Mouse (Mus musculus) B cell, adult (primary cell): Measurements from ENCODE around the gene Pllp. TPM values are rescaled to one million over a fixed set of nuclear protein-coding genes. Genes with fewer than 3 reads are reported as not detected.

Experiments used
- total RNA-seq: library from RNA; stranded (reverse); gene quantifications from 4 replicates; pipeline ENCODE4 v1.2.4, GENCODE M21; 2023; ENCODE audit not compliant: inconsistent age

The Pllp gene
- total RNA-seq = not detected in 4 replicates

DNA sequence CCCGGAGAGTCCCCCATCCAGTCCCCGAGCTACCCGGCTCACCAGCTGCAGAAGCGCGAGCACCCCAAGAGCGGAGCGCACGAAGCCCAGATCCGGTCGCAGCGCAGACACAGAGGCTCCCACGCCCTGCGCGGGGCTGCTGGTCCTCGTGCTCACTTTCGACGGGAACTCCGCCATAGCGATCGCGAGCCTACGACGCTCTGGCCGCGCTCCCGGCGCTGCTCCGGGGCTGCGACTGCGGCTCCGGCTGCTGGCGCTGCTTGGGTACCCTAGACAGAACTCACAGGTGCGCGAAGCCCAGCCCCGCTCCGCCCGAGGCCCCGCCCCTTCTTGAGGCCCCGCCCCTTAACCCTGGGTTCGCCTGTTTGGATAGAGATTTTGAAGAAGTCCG lies at the start of gene Pllp:
Pllp (minus strand) TSS at position 285 of the 391 bp plus-strand sequence.

DNA sequence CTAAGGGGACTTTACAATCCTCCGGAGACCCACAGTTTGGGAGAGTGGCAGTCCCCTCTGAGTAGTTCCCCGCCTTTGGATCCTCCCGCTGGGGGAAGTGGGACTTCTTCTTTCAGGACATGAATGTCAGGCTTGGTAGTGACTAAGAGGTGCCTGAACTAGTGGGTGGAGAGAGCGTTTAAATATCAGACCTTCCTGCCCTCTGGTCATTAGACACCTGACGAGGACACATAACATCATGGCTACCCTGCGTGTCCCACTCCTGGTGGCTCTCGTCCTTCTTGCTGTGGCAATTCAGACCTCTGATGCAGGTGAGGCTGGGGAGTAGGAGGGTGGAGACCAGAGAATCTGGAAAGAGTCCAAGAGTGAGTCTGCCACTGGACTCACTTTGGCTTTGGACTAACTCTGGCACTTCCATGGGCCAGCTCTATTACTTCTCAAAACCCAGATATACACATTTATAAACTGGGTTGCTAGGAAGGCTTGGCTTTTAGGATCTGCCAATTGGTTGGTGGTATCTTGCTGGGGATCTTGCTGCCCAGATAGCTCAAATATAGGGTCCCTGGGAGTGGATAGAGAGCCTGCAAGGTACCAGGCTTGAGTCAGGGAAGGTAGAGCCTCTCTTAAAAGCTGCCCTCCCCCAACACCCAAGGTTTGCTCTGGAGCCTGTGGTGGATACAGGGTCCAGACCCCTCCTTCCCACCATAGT lies 49.6 kb upstream of the Pllp start, which contains the start of gene Ccl22:
Ccl22 (plus strand) TSS at position 115 of the 709 bp plus-strand sequence.

DNA sequence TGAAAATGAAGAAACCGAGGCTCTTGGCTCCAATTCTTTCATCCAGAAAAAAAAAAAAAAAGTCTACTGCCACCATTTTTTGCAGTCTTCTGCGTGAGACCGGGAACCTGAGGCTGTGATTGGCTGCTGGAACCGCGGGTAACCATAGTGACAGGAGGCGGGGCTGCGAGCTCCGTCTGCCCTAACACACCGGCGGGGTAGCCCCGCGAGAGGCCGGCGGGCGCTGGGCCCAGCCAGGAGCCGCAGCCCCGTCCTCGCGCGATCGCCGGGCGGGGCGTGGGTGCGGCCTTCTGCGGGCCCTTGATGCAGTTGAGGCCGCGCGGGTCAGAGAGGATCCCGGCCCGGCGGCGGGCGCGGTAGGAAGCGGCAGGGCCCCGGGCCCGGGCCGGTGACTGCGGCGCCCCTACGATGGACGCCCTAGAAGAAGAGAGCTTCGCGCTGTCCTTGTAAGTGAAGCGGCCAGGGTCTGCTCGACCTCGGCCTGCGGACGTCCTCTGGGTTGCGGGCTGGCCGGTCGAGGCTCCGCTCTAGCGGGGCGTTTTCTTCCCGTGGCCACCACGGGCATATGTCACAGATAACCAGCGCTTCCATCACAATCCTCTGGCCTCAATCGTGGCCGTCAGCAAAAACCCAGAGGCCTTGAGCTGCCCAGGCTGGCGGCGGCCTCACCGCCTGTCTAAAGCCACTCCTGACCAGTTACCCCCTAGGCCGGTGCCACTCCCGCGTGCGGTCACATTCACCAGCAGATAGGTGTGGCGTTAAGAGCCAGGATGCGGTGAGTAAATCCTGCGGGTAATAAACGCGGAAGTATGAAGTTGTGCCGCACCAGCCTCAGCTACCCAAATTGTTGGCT lies 29.4 kb downstream of the Pllp start, which contains the start of gene Arl2bp:
Arl2bp (plus strand) TSS at position 145 of the 853 bp plus-strand sequence.

Other genes starting within 250 kb of the Pllp start
- gene Cpne2, start 163.3 kb downstream of the Pllp start, total RNA-seq = 0.33 to 0.63 TPM (median 0.45 TPM) in 3 of 4 replicates, not detected in the other
- 25.3 to 28.4 TPM (median 26.7 TPM) in 4 replicates for gene Rspry1, start 94.3 kb downstream of the Pllp start, total RNA-seq
- 31.8 to 42.0 TPM (median 37.3 TPM) in 4 replicates for gene Fam192a, start 94.3 kb downstream of the Pllp start, total RNA-seq
- 94.4 to 105 TPM (median 99.9 TPM) in 4 replicates for gene Arl2bp, start 29.7 kb downstream of the Pllp start, total RNA-seq
- gene Ccl22, start 49.3 kb upstream of the Pllp start, total RNA-seq = 0.48 to 0.51 TPM in 2 of 4 replicates, not detected in the others
- gene Cx3cl1, start 75.7 kb upstream of the Pllp start, total RNA-seq = not detected in 4 replicates
- not detected in 4 replicates for gene Ccl17, start 114.2 kb upstream of the Pllp start, total RNA-seq
- gene Coq9, start 142.0 kb upstream of the Pllp start, total RNA-seq = 29.0 to 34.4 TPM (median 32.9 TPM) in 4 replicates
- 50.3 to 64.6 TPM (median 51.7 TPM) in 4 replicates for gene Ciapin1, start 142.1 kb upstream of the Pllp start, total RNA-seq
- 49.2 to 66.0 TPM (median 53.7 TPM) in 4 replicates for gene Polr2c, start 161.2 kb upstream of the Pllp start, total RNA-seq
- 1.6 to 3.0 TPM (median 2.3 TPM) in 4 replicates for gene Dok4, start 180.1 kb upstream of the Pllp start, total RNA-seq
- gene Ccdc102a, start 221.8 kb upstream of the Pllp start, total RNA-seq = 0.36 to 1.1 TPM (median 0.69 TPM) in 4 replicates
- gene Adgrg5, start 227.4 kb upstream of the Pllp start, total RNA-seq = 0.77 to 2.3 TPM (median 0.96 TPM) in 4 replicates